Mouse (Mus musculus) MEL (cell line): Measurements from ENCODE around the gene 1700001P01Rik.

Experiments used
- CTCF ChIP-seq, 3 experiments: IDR thresholded peaks in 2 of 3; conservative IDR thresholded peaks in 1 of 3; 2 replicates each; pipeline ENCODE4 v1.5.1; 2011 to 2012; ENCODE audit warnings: low read length in 3 of 3, low read depth in 2 of 3, mild to moderate bottlenecking in 2 of 3, improper control_type of control experiment in 1 of 3, inconsistent platforms in 1 of 3, mixed read lengths in 1 of 3, moderate library complexity in 1 of 3; ENCODE audit not compliant: control insufficient read depth in 1 of 3, insufficient read depth in 1 of 3, poor library complexity in 1 of 3, severe bottlenecking in 1 of 3
- MYC ChIP-seq: IDR thresholded peaks from 2 replicates; pipeline ENCODE4 v1.6.1; 2011; ENCODE audit warnings: low read depth, mild to moderate bottlenecking, low read length, improper control_type of control experiment, moderate library complexity
- POLR2A ChIP-seq, 2 experiments: IDR thresholded peaks; 2 replicates each; pipeline ENCODE4 v1.6.1; 2011 to 2012; ENCODE audit warnings: low read length in 2 of 2, mild to moderate bottlenecking in 2 of 2, control low read depth in 1 of 2, improper control_type of control experiment in 1 of 2, low read depth in 1 of 2, moderate library complexity in 1 of 2; ENCODE audit not compliant: control insufficient read depth in 1 of 2, insufficient read depth in 1 of 2, poor library complexity in 1 of 2
- POLR2AphosphoS2 ChIP-seq: IDR thresholded peaks from 2 replicates; pipeline ENCODE4 v1.6.1; 2011; ENCODE audit warnings: low read length, improper control_type of control experiment
- TCF12 ChIP-seq: IDR thresholded peaks from 2 replicates; pipeline ENCODE4 v1.6.1; 2014; ENCODE audit warnings: low read depth, mild to moderate bottlenecking, inconsistent platforms, low read length, improper control_type of control experiment, moderate library complexity

DNA sequence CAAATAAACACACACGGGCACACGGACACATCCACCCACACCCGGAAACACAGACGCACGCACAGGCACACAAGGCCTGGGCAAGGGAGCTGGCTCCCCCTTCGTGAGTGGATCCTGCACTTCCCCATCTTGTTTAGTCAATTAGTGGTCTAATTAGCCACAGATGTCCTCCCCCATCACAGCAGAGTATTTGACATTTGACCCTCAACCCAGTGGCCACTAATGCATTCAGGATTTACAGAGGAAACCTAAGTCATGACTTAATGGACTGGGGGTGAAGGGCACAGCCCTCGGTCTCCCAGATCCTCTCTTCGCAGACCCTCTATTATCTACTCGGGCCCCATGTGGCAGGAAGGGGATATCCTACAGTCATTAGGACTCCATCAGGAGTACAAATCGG, 42.0 kb downstream of the 1700001P01Rik start:
- no peak for TF ChIP-seq POLR2A (IDR thresholded peaks at IDR 0.05; ENCODE audit: control insufficient read depth in 1 of 2, insufficient read depth in 1 of 2, low read depth in 1 of 2, low read length in 2 of 2, poor library complexity in 1 of 2)
- no peak for TF ChIP-seq CTCF (IDR thresholded peaks at IDR 0.05 in 2 of 3, conservative IDR thresholded peaks at IDR 0.05 in 1 of 3; ENCODE audit: control insufficient read depth in 1 of 3, insufficient read depth in 1 of 3, low read depth in 2 of 3, low read length in 3 of 3, poor library complexity in 1 of 3, severe bottlenecking in 1 of 3)
- no peak for TF ChIP-seq TCF12
- TF ChIP-seq POLR2AphosphoS2 = no peak
- no peak for TF ChIP-seq MYC
